Mouse (Mus musculus) embryonic stem cell, embryonic (primary cell): Measurements from ENCODE around the gene Nfkbie.

Source experiments
- CTCF ChIA-PET, 4 experiments: fragments of 300-600 bp in 2 of 4; fragments of 350-600 bp in 2 of 4; sonication (Branson Sonifier 250); formaldehyde crosslinking; loops; one replicate each; lab custom pipeline; 2022; ENCODE audit warnings: inconsistent platforms in 2 of 4; lab: Charles Lee
- POLR2A ChIA-PET, 4 experiments: fragments of 300-600 bp in 2 of 4; fragments of 350-600 bp in 2 of 4; sonication (Branson Sonifier 250); formaldehyde crosslinking; loops; one replicate each; lab custom pipeline; 2022; ENCODE audit warnings: antibody characterized with exemption in 4 of 4, inconsistent platforms in 1 of 4; lab: Charles Lee

Nfkbie gene

DNA sequence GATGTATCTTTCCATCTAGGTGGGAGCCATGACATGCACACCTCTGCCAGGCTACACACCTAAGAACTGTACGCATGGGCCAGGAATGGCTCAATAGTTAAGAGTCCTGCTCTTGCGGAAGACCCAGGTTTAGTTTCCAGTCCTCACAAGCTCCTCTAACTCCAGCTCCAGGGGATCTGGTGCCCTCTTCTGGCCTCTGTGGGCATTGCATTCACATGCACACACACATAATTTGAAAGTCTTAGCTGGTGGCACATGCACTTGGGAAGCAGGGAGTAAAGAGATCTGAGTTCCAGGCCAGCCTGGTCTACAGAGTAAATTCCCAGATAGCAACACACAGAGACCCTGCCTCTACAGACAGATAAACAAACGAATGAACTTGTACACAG is 30.9 kb downstream of the Nfkbie start:
- ChIA-PET POLR2A (interaction anchor here (0.6 to 19.1 kb wide), 32 partner anchors 8 to 181 kb away, joined by 3 to 605 read pairs (median 6); partner anchors contain the start of genes Hsp90ab1 (in 3 of the 4), Mymx (in 3 of the 4), Slc29a1 (in 3 of the 4) and Slc35b2 (in 2 of the 4)), CTCF (interaction anchor here (0.5 to 9.9 kb wide), 71 partner anchors 6 to 567 kb away, joined by 3 to 209 read pairs (median 5); partner anchors contain the start of genes Mymx (in 4 of the 4), Hsp90ab1 (in 2 of the 4), Aars2 (in 1 of the 4) and Mad2l1bp (in 1 of the 4))

- CTCF ChIA-PET, result interaction anchor here in 1 of 4 experiments (1.0 to 3.7 kb wide), 5 partner anchors 9 to 54 kb away, joined by 3 to 16 read pairs (median 3); no protein-coding TSS in a partner anchor
- POLR2A ChIA-PET, result interaction anchor here in 3 of 4 experiments (1.0 to 18.1 kb wide), 12 partner anchors 8 to 113 kb away, joined by 3 to 578 read pairs (median 6); partner anchors contain the start of genes Hsp90ab1 (in 2 of the 3), Slc29a1 (in 2 of the 3), Mymx (in 1 of the 3) and Slc35b2 (in 1 of the 3)
Observed at GRCm38 (mm10) chr17:45588370-45588769, 32.9 kb downstream of the Nfkbie start.

DNA sequence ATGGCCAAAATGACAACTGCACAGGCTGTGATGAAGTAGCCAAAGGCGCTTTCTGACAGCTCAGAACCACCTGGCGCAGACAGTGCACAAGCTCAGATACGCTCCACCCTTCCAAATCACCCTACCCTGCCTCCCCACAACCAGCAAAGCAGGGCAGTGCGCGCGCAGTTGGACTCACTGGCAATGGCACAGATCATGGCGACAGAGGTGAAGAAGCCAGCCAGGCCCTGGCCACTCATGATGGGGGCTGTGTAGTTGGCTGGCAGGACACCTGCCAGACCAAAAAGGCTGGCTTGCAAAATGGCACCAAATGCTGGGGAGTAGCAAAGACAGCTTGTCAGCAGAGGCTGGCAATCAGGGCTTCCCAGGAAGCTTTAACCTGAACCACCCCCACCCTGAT is 33.7 kb downstream of the Nfkbie start:
- CTCF ChIA-PET, result interaction anchor here in 2 of 4 experiments (0.8 to 3.7 kb wide), 8 partner anchors 10 to 74 kb away, joined by 3 to 16 read pairs (median 3); no protein-coding TSS in a partner anchor
- POLR2A ChIA-PET, result interaction anchor here in 3 of 4 experiments (0.5 to 18.1 kb wide), 20 partner anchors 8 to 112 kb away, joined by 3 to 578 read pairs (median 4); partner anchors contain the start of genes Hsp90ab1 (in 2 of the 3), Mymx (in 2 of the 3), Slc29a1 (in 2 of the 3) and Slc35b2 (in 1 of the 3)

- CTCF ChIA-PET, result interaction anchor here in 2 of 4 experiments (2.1 to 5.8 kb wide), 6 partner anchors 7 to 74 kb away, joined by 6 to 79 read pairs (median 8); no protein-coding TSS in a partner anchor
- POLR2A ChIA-PET, result interaction anchor here in 3 of 4 experiments (0.7 to 18.1 kb wide), 14 partner anchors 7 to 676 kb away, joined by 3 to 578 read pairs (median 6); partner anchors contain the start of genes Mymx (in 2 of the 3), Slc29a1 (in 2 of the 3), Aars2 (in 1 of the 3) and Hsp90ab1 (in 1 of the 3)
Observed at GRCm38 (mm10) chr17:45589844-45590243, 34.3 kb downstream of the Nfkbie start.

- CTCF ChIA-PET, result interaction anchor here (0.5 to 5.8 kb wide), 13 partner anchors 7 to 73 kb away, joined by 3 to 79 read pairs (median 7); partner anchors contain the start of gene Mymx (in 1 of the 4)
Observed at GRCm38 (mm10) chr17:45590410-45590809, 34.9 kb downstream of the Nfkbie start.

GRCm38 (mm10) chr17:45591701-45592605 is 36.5 kb downstream of the Nfkbie start:
- ChIA-PET CTCF (interaction anchor here (0.5 to 5.8 kb wide), 31 partner anchors 8 to 562 kb away, joined by 3 to 79 read pairs (median 5); partner anchors contain the start of genes Mymx (in 2 of the 4), Aars2 (in 1 of the 4) and Slc29a1 (in 1 of the 4)), POLR2A (interaction anchor here (0.5 to 18.1 kb wide), 35 partner anchors 9 to 294 kb away, joined by 3 to 578 read pairs (median 5); partner anchors contain the start of genes Mymx (in 4 of the 4), Hsp90ab1 (in 3 of the 4), Slc29a1 (in 2 of the 4) and Mrpl14 (in 1 of the 4))

More at GRCm38 (mm10) chr17:45590410-45590809, 34.9 kb downstream of the Nfkbie start:
- POLR2A ChIA-PET, result interaction anchor here (0.5 to 18.1 kb wide), 22 partner anchors 8 to 95 kb away, joined by 3 to 578 read pairs (median 4); partner anchors contain the start of genes Slc29a1 (in 3 of the 4), Mymx (in 2 of the 4), Aars2 (in 1 of the 4) and Hsp90ab1 (in 1 of the 4)

- CTCF ChIA-PET, result interaction anchor here (0.5 to 6.4 kb wide), 26 partner anchors 8 to 561 kb away, joined by 3 to 79 read pairs (median 4); partner anchors contain the start of gene Mymx (in 1 of the 4)
- POLR2A ChIA-PET, result interaction anchor here (0.9 to 18.1 kb wide), 29 partner anchors 8 to 140 kb away, joined by 3 to 578 read pairs (median 12); partner anchors contain the start of genes Mymx (in 4 of the 4), Hsp90ab1 (in 3 of the 4), Slc35b2 (in 2 of the 4) and Aars2 (in 1 of the 4)
Observed at GRCm38 (mm10) chr17:45592606-45593431, 37.3 kb downstream of the Nfkbie start.

- POLR2A ChIA-PET, result interaction anchor here (0.7 to 18.1 kb wide), 26 partner anchors 9 to 88 kb away, joined by 3 to 578 read pairs (median 12); partner anchors contain the start of genes Hsp90ab1 (in 4 of the 4), Mymx (in 3 of the 4), Slc35b2 (in 2 of the 4) and Aars2 (in 1 of the 4)
Observed at GRCm38 (mm10) chr17:45593479-45593878, 38.0 kb downstream of the Nfkbie start.

DNA sequence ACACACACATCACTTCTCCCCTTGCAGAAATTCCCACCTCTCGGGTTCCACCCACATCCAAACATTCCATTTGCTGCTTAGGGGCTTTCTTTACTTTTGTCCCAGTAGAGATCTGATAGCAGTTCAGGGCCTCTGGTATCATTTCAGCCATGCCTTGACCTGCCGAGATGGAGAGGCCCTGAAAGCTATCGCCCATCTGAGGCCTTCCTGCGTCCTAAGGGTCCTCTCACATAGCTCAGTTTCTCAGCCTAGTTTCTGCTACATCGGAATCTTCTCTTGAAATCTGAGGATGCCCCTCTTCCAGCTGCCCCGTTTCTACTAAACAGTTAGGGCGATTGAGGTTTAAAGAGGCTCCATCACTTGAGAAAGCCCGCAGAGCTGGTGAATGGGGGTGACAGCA is 38.7 kb downstream of the Nfkbie start:
- POLR2A ChIA-PET, result interaction anchor here (0.5 to 18.1 kb wide), 29 partner anchors 8 to 1908 kb away, joined by 3 to 578 read pairs (median 8); partner anchors contain the start of genes Hsp90ab1 (in 4 of the 4), Mymx (in 4 of the 4), Slc35b2 (in 2 of the 4) and Taf8 (in 1 of the 4)
- CTCF ChIA-PET, result interaction anchor here (0.5 to 6.4 kb wide), 17 partner anchors 7 to 87 kb away, joined by 3 to 79 read pairs (median 5); partner anchors contain the start of genes Aars2 (in 1 of the 4) and Mymx (in 1 of the 4)

More at GRCm38 (mm10) chr17:45593479-45593878, 38.0 kb downstream of the Nfkbie start:
- CTCF ChIA-PET, result interaction anchor here (0.6 to 6.4 kb wide), 23 partner anchors 8 to 141 kb away, joined by 3 to 79 read pairs (median 5); partner anchors contain the start of genes Aars2 (in 1 of the 4) and Mymx (in 1 of the 4)

GRCm38 (mm10) chr17:45594881-45595735 is 39.6 kb downstream of the Nfkbie start:
- ChIA-PET CTCF (interaction anchor here (0.5 to 6.4 kb wide), 13 partner anchors 10 to 88 kb away, joined by 3 to 79 read pairs (median 5); partner anchors contain the start of gene Aars2 (in 1 of the 4)), POLR2A (interaction anchor here (0.5 to 18.1 kb wide), 22 partner anchors 8 to 1907 kb away, joined by 3 to 578 read pairs (median 8); partner anchors contain the start of genes Hsp90ab1 (in 3 of the 4), Mymx (in 1 of the 4), Slc35b2 (in 1 of the 4) and Taf8 (in 1 of the 4))

DNA sequence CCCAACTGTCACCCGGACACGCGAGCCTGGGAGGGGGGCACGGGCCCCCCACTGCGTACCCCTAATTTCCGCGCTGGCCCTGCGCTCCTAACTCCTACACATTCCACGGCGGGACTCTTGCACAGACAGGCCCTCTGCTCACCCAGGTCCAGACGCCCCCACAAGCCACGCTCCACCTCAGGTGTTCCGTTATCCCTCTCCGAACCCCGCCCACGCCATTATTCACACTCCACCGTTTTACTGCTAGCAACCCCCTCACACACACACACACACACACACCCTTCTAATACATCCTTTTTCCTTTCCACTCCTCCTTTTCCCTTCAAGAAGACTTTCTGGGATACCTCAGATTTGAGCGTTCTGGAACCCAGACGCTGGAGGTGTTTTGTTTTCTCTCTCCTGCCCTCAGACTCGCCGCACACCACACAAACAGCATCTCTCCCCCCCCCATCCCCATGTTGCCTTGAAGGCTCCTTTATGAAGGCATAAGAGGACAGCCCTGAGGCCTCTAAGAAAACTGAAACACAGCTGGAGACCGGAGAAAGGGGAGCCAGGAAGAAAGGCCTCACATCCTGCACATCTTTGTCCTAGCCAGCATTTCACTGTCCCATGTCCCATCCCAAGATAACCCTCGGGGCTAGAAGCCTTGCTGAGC is 40.4 kb downstream of the Nfkbie start:
- POLR2A ChIA-PET, result interaction anchor here (0.6 to 18.1 kb wide), 24 partner anchors 13 to 344 kb away, joined by 3 to 578 read pairs (median 10); partner anchors contain the start of genes Hsp90ab1 (in 4 of the 4), Cdc5l (in 1 of the 4) and Slc35b2 (in 1 of the 4)
- CTCF ChIA-PET, result interaction anchor here (0.5 to 6.4 kb wide), 17 partner anchors 9 to 111 kb away, joined by 3 to 79 read pairs (median 7); no protein-coding TSS in a partner anchor

DNA sequence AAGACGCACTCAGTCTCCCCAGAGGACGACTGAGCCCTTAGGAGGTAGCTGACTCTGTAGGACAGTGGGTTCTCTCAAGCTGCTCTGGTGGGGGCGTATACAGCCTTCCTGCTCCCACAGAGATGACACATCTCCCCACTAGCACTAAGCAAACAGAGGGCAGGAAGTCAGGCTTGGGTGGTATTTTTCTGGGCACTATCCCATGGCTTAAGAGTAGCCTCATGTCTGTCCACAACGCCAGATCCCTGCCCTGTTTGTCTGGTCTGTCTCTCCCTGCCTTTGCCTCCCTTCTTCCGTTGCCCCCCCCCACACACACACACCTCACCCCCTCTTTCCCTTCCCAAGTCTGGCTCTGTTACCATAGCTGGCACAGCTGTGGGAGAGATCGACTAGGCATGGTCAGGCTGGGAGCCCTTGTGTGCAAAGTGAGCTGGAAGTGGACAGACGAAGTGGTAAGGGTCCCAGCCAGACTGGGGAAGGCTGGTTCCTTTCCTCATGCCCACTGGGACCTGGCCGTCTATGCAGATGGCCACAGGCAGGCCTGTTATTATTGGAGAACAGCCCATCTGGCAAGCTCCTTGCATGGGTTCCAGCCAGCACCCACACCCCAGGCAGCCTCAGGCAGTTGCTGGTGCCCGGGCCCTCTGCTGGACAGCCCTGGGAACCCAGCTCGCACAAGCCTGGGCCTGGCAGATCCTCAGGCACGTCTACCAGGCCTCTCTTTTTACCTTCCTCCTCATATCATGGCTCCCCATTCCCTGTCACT is 41.3 kb downstream of the Nfkbie start:
- ChIA-PET CTCF (interaction anchor here (0.5 to 6.4 kb wide), 31 partner anchors 10 to 1635 kb away, joined by 3 to 44 read pairs (median 5); no protein-coding TSS in a partner anchor), POLR2A (interaction anchor here (0.5 to 18.1 kb wide), 27 partner anchors 8 to 382 kb away, joined by 3 to 578 read pairs (median 5); partner anchors contain the start of genes Hsp90ab1 (in 4 of the 4), Cdc5l (in 1 of the 4) and Slc35b2 (in 1 of the 4))

DNA sequence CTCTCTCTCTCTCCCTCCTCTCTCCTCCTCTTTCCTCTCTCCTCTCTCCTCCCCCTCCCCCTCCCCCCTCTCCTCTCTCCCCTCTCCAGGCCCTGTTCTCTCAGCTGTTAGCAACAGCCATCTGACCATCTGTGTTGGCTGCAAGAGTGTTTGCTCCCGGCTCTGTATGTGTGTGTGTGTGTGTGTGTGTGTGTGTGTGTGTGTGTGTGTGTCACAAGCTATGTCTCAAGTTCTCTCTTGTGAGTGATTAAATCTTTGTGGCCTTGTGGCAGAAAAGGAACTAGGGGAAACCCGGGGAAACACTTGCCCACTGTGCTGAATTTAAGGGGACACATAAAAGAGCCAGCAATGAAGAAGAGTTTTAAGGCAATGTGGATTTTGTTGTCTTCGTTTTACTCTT is 42.3 kb downstream of the Nfkbie start:
- POLR2A ChIA-PET, result interaction anchor here (0.6 to 18.1 kb wide), 18 partner anchors 9 to 1994 kb away, joined by 3 to 578 read pairs (median 9); partner anchors contain the start of gene Hsp90ab1 (in 4 of the 4)
- CTCF ChIA-PET, result interaction anchor here (0.6 to 6.4 kb wide), 20 partner anchors 12 to 136 kb away, joined by 3 to 44 read pairs (median 6); no protein-coding TSS in a partner anchor
